Mouse (Mus musculus) lung, postnatal 0 days (tissue): Measurements from ENCODE around the gene Gpatch3.

Experiments
- CTCF ChIP-seq: IDR thresholded peaks from 2 replicates; pipeline ENCODE4 v1.5.1; 2016; ENCODE audit warnings: antibody characterized with exemption, mild to moderate bottlenecking
- EP300 ChIP-seq: IDR thresholded peaks from 2 replicates; pipeline ENCODE4 v1.6.1; 2016; ENCODE audit warnings: antibody characterized with exemption, mild to moderate bottlenecking, control low read depth

DNA sequence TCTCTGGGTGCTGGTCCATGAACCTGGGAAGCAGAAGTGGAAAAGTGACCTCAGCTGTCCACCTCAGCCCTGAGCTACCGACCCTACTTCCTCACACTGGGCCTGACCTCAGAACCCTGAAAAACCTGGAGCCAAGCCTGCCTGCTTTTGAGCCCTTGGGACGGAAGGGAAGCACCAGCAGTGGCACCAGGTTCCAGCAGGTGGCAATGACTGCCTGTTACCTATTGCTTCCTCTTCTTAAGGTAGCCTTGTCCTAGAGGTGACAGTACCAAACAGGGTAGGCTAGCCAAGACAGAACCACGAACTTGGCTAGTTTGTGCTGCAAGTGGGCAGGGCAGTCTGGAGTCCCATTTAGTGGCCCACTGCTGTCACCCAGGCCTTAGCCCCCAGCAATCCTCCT is 41.8 kb upstream of the Gpatch3 start:
- TF ChIP-seq CTCF (no peak), EP300 (no peak)
